Mouse (Mus musculus) granulocyte monocyte progenitor cell, adult 5-6 weeks (primary cell): Measurements from ENCODE around the gene Magi1. TPM values are rescaled to one million over a fixed set of nuclear protein-coding genes. Genes with fewer than 3 reads are reported as not detected.
"Not testable (repeated sequence)": the region's sequence is repeated elsewhere in the genome, so short reads cannot be mapped to it uniquely, and the experiment has no call there.

Source experiments
- ATAC-seq: replicated peaks from 2 replicates; pipeline ENCODE4 v1.8.0; 2016; ENCODE audit warnings: mild to moderate bottlenecking, moderate TSS enrichment, inconsistent platforms; ENCODE audit not compliant: poor library complexity, severe bottlenecking
- total RNA-seq, 2 experiments: library from RNA; stranded (forward) in 1 of 2; stranded (reverse) in 1 of 2; fragments of 200-712, 200-1000 nt in 1 of 2; fragments of >200 nt in 1 of 2; fragmentation: Nextera tagmentation in 1 of 2; gene quantifications; 2 replicates each; pipeline ENCODE4 v1.2.3; 2014 to 2017

Magi1 gene
- total RNA-seq, 2 experiments from 2014 or later = 0.10 TPM; not detected in 1

GRCm38 (mm10) chr6:94013761-94014160, 270.0 kb downstream of the Magi1 start:
- no peak for ATAC-seq

- ATAC-seq = no peak
Observed at GRCm38 (mm10) chr6:94011947-94012346, 271.8 kb downstream of the Magi1 start.

GRCm38 (mm10) chr6:94011521-94011920, 272.2 kb downstream of the Magi1 start:
- ATAC-seq = no peak

- ATAC-seq = no peak
Observed at GRCm38 (mm10) chr6:94008577-94008976, 275.1 kb downstream of the Magi1 start.

GRCm38 (mm10) chr6:94003586-94003985, 280.1 kb downstream of the Magi1 start:
- not testable (repeated sequence) for ATAC-seq

- ATAC-seq = no peak
Observed at GRCm38 (mm10) chr6:93996841-93997485, 286.8 kb downstream of the Magi1 start.

GRCm38 (mm10) chr6:93987561-93987960, 296.2 kb downstream of the Magi1 start:
- ATAC-seq = no peak

GRCm38 (mm10) chr6:93985111-93985510, 298.6 kb downstream of the Magi1 start:
- ATAC-seq = peak; percentile 55

GRCm38 (mm10) chr6:93983551-93983950, 300.2 kb downstream of the Magi1 start:
- no peak for ATAC-seq

- no peak for ATAC-seq
Observed at GRCm38 (mm10) chr6:93981211-93981610, 302.5 kb downstream of the Magi1 start.

GRCm38 (mm10) chr6:93979241-93979640, 304.5 kb downstream of the Magi1 start:
- no peak for ATAC-seq

- no peak for ATAC-seq
Observed at GRCm38 (mm10) chr6:93968721-93969120, 315.0 kb downstream of the Magi1 start.

GRCm38 (mm10) chr6:93962757-93963336, 320.9 kb downstream of the Magi1 start:
- ATAC-seq = no peak

- no peak for ATAC-seq
Observed at GRCm38 (mm10) chr6:93961782-93962181, 321.9 kb downstream of the Magi1 start.

GRCm38 (mm10) chr6:93957172-93957571, 326.5 kb downstream of the Magi1 start:
- ATAC-seq = no peak

GRCm38 (mm10) chr6:93946612-93947011, 337.1 kb downstream of the Magi1 start:
- ATAC-seq = no peak

- ATAC-seq = no peak
Observed at GRCm38 (mm10) chr6:93936359-93936758, 347.4 kb downstream of the Magi1 start.

- ATAC-seq = no peak
Observed at GRCm38 (mm10) chr6:93935793-93936192, 347.9 kb downstream of the Magi1 start.

- ATAC-seq = no peak
Observed at GRCm38 (mm10) chr6:93934700-93935099, 349.0 kb downstream of the Magi1 start.

- no peak for ATAC-seq
Observed at GRCm38 (mm10) chr6:93924568-93924967, 359.1 kb downstream of the Magi1 start.

- no peak for ATAC-seq
Observed at GRCm38 (mm10) chr6:93923972-93924371, 359.7 kb downstream of the Magi1 start.

- ATAC-seq = no peak
Observed at GRCm38 (mm10) chr6:93923351-93923750, 360.4 kb downstream of the Magi1 start.
